Mouse (Mus musculus) c-Kit-positive CD71-negative TER-119-negative erythroid progenitor cells, embryonic 14.5 days (primary cell): Measurements from ENCODE around the gene B3galt2.

ENCODE experiments used
- DNase-seq: peaks from one replicate; pipeline ENCODE4 v3.0.0-alpha.2; 2013; ENCODE audit warnings: low read depth

Gene B3galt2

DNA sequence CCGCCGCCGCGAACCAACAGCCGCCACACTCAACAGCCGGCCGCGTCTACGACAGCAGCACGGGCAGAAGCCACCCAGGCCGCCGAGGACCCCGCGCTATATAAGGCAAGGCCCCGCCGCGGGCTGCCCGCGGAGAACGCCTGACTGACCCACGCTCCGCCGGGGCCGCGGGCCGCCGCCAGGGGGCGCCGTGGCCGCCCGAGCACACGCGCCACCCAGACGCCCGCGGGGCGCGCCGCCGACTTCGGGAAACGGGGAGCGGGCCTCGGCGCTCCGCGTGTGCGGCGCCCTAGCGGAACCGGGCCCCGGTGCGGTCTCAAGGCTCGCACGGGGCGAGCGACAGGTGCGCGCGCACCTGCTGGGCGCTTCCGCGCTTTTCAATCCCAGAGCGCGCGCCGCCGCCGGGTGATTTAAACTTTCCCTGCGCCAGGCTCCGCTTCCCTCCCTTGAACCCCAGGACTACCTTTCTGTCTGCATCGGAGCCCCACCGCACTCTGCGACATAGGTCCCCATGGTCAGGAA, 62.3 kb downstream of the B3galt2 start, which contains the start of gene Cdc73:
Cdc73 (minus strand) TSS at position 153 of the 522 bp plus-strand sequence.
- peak; percentile 65 for DNase-seq
